Mouse (Mus musculus): Measurements from ENCODE around the gene Cebpg.

Gene Cebpg

GRCm38 (mm10) chr7:35023251-35023650, 33.1 kb downstream of the Cebpg start:
- no peak for DNase-seq

- no peak for DNase-seq
These were observed 35.0 kb downstream of the Cebpg start for GRCm38 (mm10) chr7:35021365-35021764.

GRCm38 (mm10) chr7:35015252-35015651, 41.1 kb downstream of the Cebpg start:
- no peak for DNase-seq

GRCm38 (mm10) chr7:35013228-35013627, 43.1 kb downstream of the Cebpg start:
- no peak for DNase-seq

- DNase-seq = no peak
These were observed 49.7 kb downstream of the Cebpg start for GRCm38 (mm10) chr7:35006661-35007060.

- DNase-seq = no peak
These were observed 53.1 kb downstream of the Cebpg start for GRCm38 (mm10) chr7:35003171-35003737.

GRCm38 (mm10) chr7:35000839-35001238, 55.5 kb downstream of the Cebpg start:
- DNase-seq = no peak

Data from right cerebral cortex, postnatal 25 days (tissue).